Mouse (Mus musculus) limb, embryonic 10.5 days (tissue): ENCODE data around the gene Ptprg. TPM values are rescaled to one million over a fixed set of nuclear protein-coding genes. Genes with fewer than 3 reads are reported as not detected.
"Not testable (repeated sequence)": the region's sequence is repeated elsewhere in the genome, so short reads cannot be mapped to it uniquely, and the experiment has no call there.

Experiments used
- DNase-seq: peaks from one replicate; pipeline ENCODE4 v3.0.0-alpha.2; 2017; ENCODE audit warnings: low spot score
- H3K27ac ChIP-seq: fragments of 300-500 bp; sonication (generic); 2 replicates; pipeline ENCODE4 v1.5.1; 2016; ENCODE audit warnings: mild to moderate bottlenecking
- H3K27me3 ChIP-seq: fragments of 300-500 bp; sonication (generic); 2 replicates; pipeline ENCODE4 v1.6.1; 2016; ENCODE audit warnings: low read depth, mild to moderate bottlenecking; ENCODE audit not compliant: poor library complexity, severe bottlenecking
- H3K36me3 ChIP-seq: fragments of 300-500 bp; sonication (generic); 2 replicates; pipeline ENCODE4 v1.6.1; 2016; ENCODE audit warnings: mild to moderate bottlenecking, moderate library complexity
- H3K4me1 ChIP-seq: fragments of 300-500 bp; sonication (generic); 2 replicates; pipeline ENCODE4 v1.6.1; 2016
- H3K4me3 ChIP-seq: fragments of 300-500 bp; sonication (generic); 2 replicates; pipeline ENCODE4 v1.5.1; 2016; ENCODE audit warnings: mild to moderate bottlenecking, moderate library complexity
- H3K9me3 ChIP-seq: fragments of 300-500 bp; sonication (generic); replicated peaks from 2 replicates; pipeline ENCODE4 v1.6.1; 2016; ENCODE audit warnings: mild to moderate bottlenecking
- WGBS: fragments of 180-500 bp; shearing (Covaris S2); methylation state at CpG from one replicate; pipeline ENCODE4 v1.1.7; 2016; 5-methylcytosine and 5-hydroxymethylcytosine counted together
- polyA plus RNA-seq: library from polyadenylated mRNA; unstranded; fragments of >200 nt; fragmentation: Nextera tagmentation; extraction: Ambion mirVana; gene quantifications from 2 replicates; pipeline ENCODE4 v1.2.1, GENCODE M21; 2016

Ptprg gene
- polyA plus RNA-seq, 1 experiment from 2014 or later: 40.3 TPM

GRCm38 (mm10) chr14:11811142-11811761 lies 257.9 kb downstream of the Ptprg start:
- Histone ChIP-seq H3K4me1 (peaks cover 36% of the 10 kb centered on the region), H3K27ac (no peak overlapping the region), H3K27me3 (no peaks in the 10 kb centered on the region), H3K4me3 (no peak overlapping the region), H3K36me3 (0 out of 2 replicates have a peak, but pooled peaks cover 4% of the 10 kb centered on the region), H3K9me3 (no peaks in the 10 kb centered on the region)
- DNase-seq: no peak
- 89% methylated on average over 7 of the region's 7 CpGs for WGBS

GRCm38 (mm10) chr14:11812291-11812690 lies 259.0 kb downstream of the Ptprg start:
- Histone ChIP-seq H3K27ac (0 out of 2 replicates have a peak overlapping the region, but pooled peaks have one; percentile 7), H3K27me3 (no peaks in the 10 kb centered on the region), H3K9me3 (no peaks in the 10 kb centered on the region), H3K36me3 (0 out of 2 replicates have a peak, but pooled peaks cover 4% of the 10 kb centered on the region), H3K4me3 (no peak overlapping the region), H3K4me1 (peaks cover 25% of the 10 kb centered on the region)
- DNase-seq: no peak
- 85% methylated on average over 7 of the region's 7 CpGs for WGBS

- H3K4me1 ChIP-seq: peaks cover 31% of the 10 kb centered on the region
- H3K36me3 ChIP-seq, DNase-seq, H3K27me3 ChIP-seq, H3K4me3 ChIP-seq, H3K27ac ChIP-seq, H3K9me3 ChIP-seq: not testable (repeated sequence)
- 54% methylated on average over 4 of the region's 4 CpGs for whole genome bisulfite sequencing
Observed at GRCm38 (mm10) chr14:11814811-11815210, 261.5 kb downstream of the Ptprg start.

- no peak overlapping the region for H3K4me3 ChIP-seq
- DNase-seq: no peak
- H3K27me3 ChIP-seq: no peaks in the 10 kb centered on the region
- peaks cover 34% of the 10 kb centered on the region for H3K4me1 ChIP-seq
- WGBS: 89% methylated on average over 5 of the region's 6 CpGs
- no peaks in the 10 kb centered on the region for H3K9me3 ChIP-seq
- no peak overlapping the region for H3K27ac ChIP-seq
- H3K36me3 ChIP-seq: 0 out of 2 replicates have a peak, but pooled peaks cover 4% of the 10 kb centered on the region
Observed at GRCm38 (mm10) chr14:11817236-11817635, 263.9 kb downstream of the Ptprg start.

- WGBS: 89% methylated on average over 3 of the region's 3 CpGs
- DNase-seq: no peak
- Histone ChIP-seq H3K9me3 (no peaks in the 10 kb centered on the region), H3K27me3 (no peaks in the 10 kb centered on the region), H3K4me3 (no peak overlapping the region), H3K4me1 (peaks cover 38% of the 10 kb centered on the region), H3K27ac (no peak overlapping the region), H3K36me3 (0 out of 2 replicates have a peak, but pooled peaks cover 3% of the 10 kb centered on the region)
Observed at GRCm38 (mm10) chr14:11818054-11818453, 264.7 kb downstream of the Ptprg start.

- H3K4me3 ChIP-seq: no peak overlapping the region
- no peaks in the 10 kb centered on the region for H3K36me3 ChIP-seq
- H3K27me3 ChIP-seq: no peaks in the 10 kb centered on the region
- DNase-seq: no peak
- H3K9me3 ChIP-seq: no peaks in the 10 kb centered on the region
- 94% methylated on average over 8 of the region's 8 CpGs for WGBS
- H3K27ac ChIP-seq: no peak overlapping the region
- H3K4me1 ChIP-seq: peaks cover 44% of the 10 kb centered on the region
Observed at GRCm38 (mm10) chr14:11818721-11819120, 265.4 kb downstream of the Ptprg start.

- H3K36me3 ChIP-seq: no peaks in the 10 kb centered on the region
- peaks cover 50% of the 10 kb centered on the region for H3K4me1 ChIP-seq
- no peak overlapping the region for H3K4me3 ChIP-seq
- 96% methylated on average over 2 of the region's 2 CpGs for WGBS
- no peak overlapping the region for H3K27ac ChIP-seq
- DNase-seq: no peak
- H3K27me3 ChIP-seq: no peaks in the 10 kb centered on the region
- H3K9me3 ChIP-seq: no peaks in the 10 kb centered on the region
Observed at GRCm38 (mm10) chr14:11819326-11819725, 266.0 kb downstream of the Ptprg start.

GRCm38 (mm10) chr14:11822830-11823700 lies 269.7 kb downstream of the Ptprg start:
- Histone ChIP-seq H3K4me3 (no peak overlapping the region), H3K36me3 (no peaks in the 10 kb centered on the region), H3K27ac (peak overlapping the region; percentile 61), H3K27me3 (no peaks in the 10 kb centered on the region), H3K9me3 (no peaks in the 10 kb centered on the region), H3K4me1 (peaks cover 64% of the 10 kb centered on the region)
- peak; percentile 60 for DNase-seq
- 20% methylated on average over 7 of the region's 7 CpGs for WGBS

GRCm38 (mm10) chr14:11823701-11824095 lies 270.4 kb downstream of the Ptprg start:
- Histone ChIP-seq H3K27me3 (no peaks in the 10 kb centered on the region), H3K9me3 (no peaks in the 10 kb centered on the region), H3K36me3 (no peaks in the 10 kb centered on the region), H3K4me3 (no peak overlapping the region), H3K27ac (peak overlapping the region; percentile 37), H3K4me1 (peaks cover 61% of the 10 kb centered on the region)
- 87% methylated on average over 6 of the region's 6 CpGs for WGBS
- no peak for DNase-seq

- H3K27me3 ChIP-seq: no peaks in the 10 kb centered on the region
- WGBS: 73% methylated on average over 8 of the region's 8 CpGs
- no peak overlapping the region for H3K4me3 ChIP-seq
- peaks cover 61% of the 10 kb centered on the region for H3K4me1 ChIP-seq
- no peaks in the 10 kb centered on the region for H3K9me3 ChIP-seq
- H3K27ac ChIP-seq: peak overlapping the region; percentile 46; the same call in 1 of the 2 replicates
- DNase-seq: no peak
- H3K36me3 ChIP-seq: no peaks in the 10 kb centered on the region
Observed at GRCm38 (mm10) chr14:11824915-11825314, 271.6 kb downstream of the Ptprg start.

GRCm38 (mm10) chr14:11825551-11825950 lies 272.2 kb downstream of the Ptprg start:
- peaks cover 61% of the 10 kb centered on the region for H3K4me1 ChIP-seq
- no peaks in the 10 kb centered on the region for H3K36me3 ChIP-seq
- no peaks in the 10 kb centered on the region for H3K9me3 ChIP-seq
- H3K27ac ChIP-seq: no peak overlapping the region
- 84% methylated on average over 2 of the region's 2 CpGs for WGBS
- H3K27me3 ChIP-seq: no peaks in the 10 kb centered on the region
- H3K4me3 ChIP-seq: no peak overlapping the region
- DNase-seq: no peak

- Histone ChIP-seq H3K27ac (no peak overlapping the region), H3K36me3 (no peaks in the 10 kb centered on the region), H3K9me3 (no peaks in the 10 kb centered on the region), H3K4me3 (no peak overlapping the region), H3K27me3 (no peaks in the 10 kb centered on the region), H3K4me1 (peaks cover 42% of the 10 kb centered on the region)
- 15% methylated on average over 4 of the region's 4 CpGs for WGBS
- no peak for DNase-seq
Observed at GRCm38 (mm10) chr14:11828086-11828485, 274.8 kb downstream of the Ptprg start.

GRCm38 (mm10) chr14:11833678-11834077 lies 280.3 kb downstream of the Ptprg start:
- H3K9me3 ChIP-seq: no peaks in the 10 kb centered on the region
- no peaks in the 10 kb centered on the region for H3K36me3 ChIP-seq
- no peak overlapping the region for H3K27ac ChIP-seq
- H3K4me3 ChIP-seq: no peak overlapping the region
- H3K27me3 ChIP-seq: no peaks in the 10 kb centered on the region
- WGBS: 91% methylated on average over 3 of the region's 3 CpGs
- peaks cover 8% of the 10 kb centered on the region for H3K4me1 ChIP-seq
- DNase-seq: no peak
